Mouse (Mus musculus) C2C12 (cell line): ENCODE measurements at regions not wholly inside any gene's neighbourhood (a gene's known extent, or its start where the extent isn't known, plus 50 kb on each side); places are given as distances from the start of the nearest gene placed in this dataset.

Experiments
- CTCF ChIP-seq: IDR thresholded peaks from one replicate; pipeline ENCODE4 v1.5.1; 2011; ENCODE audit not compliant: control insufficient read depth, insufficient read depth, insufficient read length
- MAX ChIP-seq: IDR thresholded peaks from one replicate; pipeline ENCODE4 v1.6.1; 2011; ENCODE audit warnings: mild to moderate bottlenecking, control low read depth
- MYOD1 ChIP-seq: IDR thresholded peaks from one replicate; pipeline ENCODE4 v1.6.1; 2011; ENCODE audit warnings: low read depth; ENCODE audit not compliant: control insufficient read depth, insufficient read length
- MYOG ChIP-seq: IDR thresholded peaks from one replicate; pipeline ENCODE4 v1.6.1; 2011; ENCODE audit not compliant: control insufficient read depth, insufficient read length; ENCODE audit errors: extremely low read depth
- USF1 ChIP-seq: IDR thresholded peaks from one replicate; pipeline ENCODE4 v1.6.1; 2011; ENCODE audit warnings: low read depth, mild to moderate bottlenecking, control low read depth, moderate library complexity

- no peak for TF ChIP-seq CTCF
- no peak for TF ChIP-seq MYOG
- no peak for TF ChIP-seq MAX
- TF ChIP-seq USF1 = peak; percentile 48
- no peak for TF ChIP-seq MYOD1
Observed at GRCm38 (mm10) chr10:67400434-67400833, 115.3 kb upstream of the Nrbf2 start.
